Mouse (Mus musculus) E14TG2a.4 (cell line): ENCODE measurements around the gene Smap2.

Experiments
- CTCF ChIP-seq: conservative IDR thresholded peaks from 2 replicates; pipeline ENCODE4 v1.5.1; 2014; ENCODE audit warnings: low read length
- NANOG ChIP-seq: IDR thresholded peaks from 2 replicates; pipeline ENCODE4 v1.6.1; 2014; ENCODE audit warnings: borderline replicate concordance, low read length, mixed read lengths
- POU5F1 ChIP-seq: IDR thresholded peaks from 2 replicates; pipeline ENCODE4 v1.6.1; 2014; ENCODE audit warnings: low read length, borderline replicate concordance

DNA sequence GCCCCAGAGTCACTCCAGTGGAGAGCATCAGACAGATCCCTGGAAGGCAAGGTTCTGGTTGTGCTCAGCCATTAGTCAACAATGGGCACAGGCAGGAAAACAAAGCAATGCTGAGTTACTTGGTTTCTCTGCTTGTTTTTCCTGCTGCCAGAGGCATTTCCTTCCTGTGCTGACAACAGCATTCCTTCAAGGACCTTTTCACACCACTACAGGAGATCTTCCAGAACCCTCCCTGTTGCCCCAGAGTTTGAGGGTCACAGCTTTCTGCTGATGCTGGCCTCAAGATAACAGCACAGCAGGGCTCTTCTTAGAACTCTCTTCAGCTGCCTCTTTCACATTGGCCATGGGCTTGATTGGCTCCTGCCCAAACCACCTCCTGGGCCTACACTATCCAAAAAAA is 4.9 kb upstream of the Smap2 start:
- TF ChIP-seq CTCF: no peak
- no peak for TF ChIP-seq POU5F1
- peak; percentile 34; the same call in 1 of the 2 replicates for TF ChIP-seq NANOG
